8 mouse cellular contexts compared by ENCODE assay signal in the genomic region with DNA sequence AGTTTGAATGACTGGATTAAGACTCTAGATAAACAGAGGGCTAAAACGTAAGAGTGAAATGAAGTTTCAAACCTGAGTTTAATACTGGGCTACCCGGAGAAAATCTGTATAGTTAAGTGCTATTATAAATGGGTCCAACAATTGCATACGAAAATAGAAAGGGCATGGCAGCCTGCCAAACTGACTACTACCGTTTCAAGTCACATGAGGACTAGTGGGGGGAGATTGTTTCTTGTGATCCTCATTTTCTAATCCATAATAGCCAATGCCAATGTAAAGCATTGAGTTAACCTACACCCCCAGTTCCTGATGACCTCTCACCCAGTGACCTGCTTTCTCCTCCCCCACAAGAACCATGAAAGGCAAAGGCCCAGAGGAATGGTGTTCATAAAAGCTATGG. TPM values are rescaled to one million over a fixed set of nuclear protein-coding genes. Genes with fewer than 3 reads are reported as not detected.
DNase-seq lines count a peak whose midpoint lies in the region; ATAC-seq and TF ChIP-seq lines count a peak whose summit lies in the region.

No protein-coding gene starts in this region.

- intact Hi-C loops in heart, postnatal 25 days (cut with DNase I): loop anchor here (5.0 to 10.0 kb wide), 2 partner anchors 101 to 302 kb away; partner anchors contain the start of gene Hivep2

- no peak overlapping the region for H3K27ac ChIP-seq in midbrain, embryonic 15.5 days

- no peak for TF ChIP-seq POLR2A in brain, embryonic 14.5 days (IDR thresholded peaks at IDR 0.05; ENCODE audit: borderline replicate concordance, extremely low read depth, insufficient read depth, insufficient read length, poor library complexity, severe bottlenecking)

- H3K4me3 ChIP-seq in midbrain, embryonic 15.5 days: no peak overlapping the region

- no peak for ATAC-seq in midbrain, embryonic 15.5 days (replicated peaks)

- TF ChIP-seq CTCF in brain, embryonic 14.5 days (IDR thresholded peaks at IDR 0.05; ENCODE audit: borderline replicate concordance, extremely low read depth, insufficient read depth, insufficient read length): no peak

- peak; percentile 93 for DNase-seq in heart, adult 11 months
- DNase-seq in heart, postnatal 25 days (ENCODE audit: low spot score): no peak
- peak; percentile 5 for DNase-seq in CD4-positive helper T cell, adult 2 months (ENCODE audit: low read depth, low spot score)
- peak; percentile 47 for DNase-seq in brain, embryonic 14.5 days (ENCODE audit: low read depth)
- peak; percentile 54 for DNase-seq in induced T-regulatory cell, adult 2 months (ENCODE audit: low read depth)
- no peak for DNase-seq in retina, postnatal 1 day
- no peak for DNase-seq in layer of hippocampus, postnatal 14 days (ENCODE audit: low spot score in 2 of 2)

- H3K4me2 ChIP-seq in midbrain, embryonic 15.5 days: no peak overlapping the region

- H3K36me3 ChIP-seq in midbrain, embryonic 15.5 days (replicated peaks): no peaks in the 10 kb centered on the region

- no peak overlapping the region for H3K9ac ChIP-seq in midbrain, embryonic 15.5 days

- WGBS in midbrain, embryonic 15.5 days: 51% methylated on average over 4 of the region's 4 CpGs

- H3K4me1 ChIP-seq in midbrain, embryonic 15.5 days: peaks cover 17% of the 10 kb centered on the region; the same call in 1 of the 2 replicates

- H3K9me3 ChIP-seq in midbrain, embryonic 15.5 days: no peaks in the 10 kb centered on the region

- H3K27me3 ChIP-seq in midbrain, embryonic 15.5 days (replicated peaks): no peaks in the 10 kb centered on the region

RNA-seq across cellular contexts. Expression of gene Aig1, which starts 2.4 kb away (rescaled TPM):
- total RNA-seq in heart, postnatal 25 days (2021): 10 to 100 TPM; 56.0 to 57.4 TPM
- 47.5 and 51.4 TPM in 2 replicates for polyA plus RNA-seq in brain, embryonic 14.5 days (2012; rRNA removed)
- 86.4 and 90.1 TPM in 2 replicates for polyA plus RNA-seq in midbrain, embryonic 15.5 days (2015; fragmentation: Nextera tagmentation; extraction: Ambion mirVana)
- total RNA-seq in layer of hippocampus, postnatal 14 days (2021): 10 to 100 TPM; 62.4 to 64.4 TPM

Comparison
In these comparisons a context has a peak if more than half of its experiments do, and no peak if none do; other contexts are left out.
1. DNase-seq: peak in heart, adult 11 months (single experiment), CD4-positive helper T cell, adult 2 months (single experiment), brain, embryonic 14.5 days (single experiment) and induced T-regulatory cell, adult 2 months (single experiment); none in heart, postnatal 25 days (single experiment), retina, postnatal 1 day (single experiment) and layer of hippocampus, postnatal 14 days (0 of 2).